Mouse (Mus musculus) midbrain, embryonic 11.5 days (tissue): Measurements from ENCODE around the gene P3h4. TPM values are rescaled to one million over a fixed set of nuclear protein-coding genes. Genes with fewer than 3 reads are reported as not detected.

ENCODE experiments used
- ATAC-seq: fragments of 200-750 bp; cut with Nextera tagmentation; 2 replicates; pipeline ENCODE4 v1.8.0; 2017; ENCODE audit warnings: moderate TSS enrichment, moderate library complexity; ENCODE audit not compliant: low FRiP score
- DNase-seq: peaks from one replicate; pipeline ENCODE4 v3.0.0; 2015; ENCODE audit warnings: low spot score; ENCODE audit errors: missing footprints
- H3K27ac ChIP-seq: fragments of 300-500 bp; sonication (generic); 2 replicates; pipeline ENCODE4 v1.5.1; 2014; ENCODE audit warnings: low read depth, low read length
- H3K27me3 ChIP-seq: fragments of 300-500 bp; sonication (generic); 2 replicates; pipeline ENCODE4 v1.6.1; 2014; ENCODE audit warnings: mild to moderate bottlenecking, low read length, moderate library complexity, mixed read lengths; ENCODE audit not compliant: control insufficient read depth, insufficient read depth
- H3K36me3 ChIP-seq: fragments of 300-500 bp; sonication (generic); 2 replicates; pipeline ENCODE4 v1.6.1; 2014; ENCODE audit warnings: mild to moderate bottlenecking, low read length, moderate library complexity, mixed read lengths; ENCODE audit not compliant: control insufficient read depth, insufficient read depth
- H3K4me1 ChIP-seq: fragments of 300-500 bp; sonication (generic); 2 replicates; pipeline ENCODE4 v1.6.1; 2014; ENCODE audit warnings: low read length; ENCODE audit not compliant: control insufficient read depth, insufficient read depth
- H3K4me2 ChIP-seq: fragments of 300-500 bp; sonication (generic); 2 replicates; pipeline ENCODE4 v1.6.1; 2014; ENCODE audit warnings: mild to moderate bottlenecking, moderate library complexity
- H3K4me3 ChIP-seq: fragments of 300-500 bp; sonication (generic); 2 replicates; pipeline ENCODE4 v1.5.1; 2014; ENCODE audit warnings: low read depth, low read length
- H3K9ac ChIP-seq: fragments of 300-500 bp; sonication (generic); 2 replicates; pipeline ENCODE4 v1.6.1; 2014; ENCODE audit warnings: low read length
- H3K9me3 ChIP-seq: fragments of 300-500 bp; sonication (generic); 2 replicates; pipeline ENCODE4 v1.6.1; 2016; ENCODE audit warnings: low read length; ENCODE audit not compliant: control insufficient read depth
- WGBS: fragments of 180-500 bp; shearing (Covaris S2); extraction: QIAGEN DNeasy Blood & Tissue Kit; methylation state at CpG from one replicate; pipeline ENCODE4 v1.1.7; 2014; 5-methylcytosine and 5-hydroxymethylcytosine counted together
- polyA plus RNA-seq: library from polyadenylated mRNA; unstranded; fragments of >200 nt; fragmentation: Nextera tagmentation; extraction: Ambion mirVana; gene quantifications from 2 replicates; pipeline ENCODE4 v1.2.1, GENCODE M21; 2014

Gene P3h4
- polyA plus RNA-seq, 1 experiment from 2014 or later = 19.3 TPM

- Histone ChIP-seq H3K4me1 (peaks cover 2% of the 10 kb centered on the region), H3K4me2 (no peak overlapping the region), H3K27me3 (peaks cover 2% of the 10 kb centered on the region; the same call in 1 of the 2 replicates), H3K9me3 (no peaks in the 10 kb centered on the region), H3K4me3 (no peak overlapping the region), H3K9ac (no peak overlapping the region), H3K27ac (no peak overlapping the region), H3K36me3 (no peaks in the 10 kb centered on the region)
- WGBS = 49% methylated on average over 8 of the region's 8 CpGs
- ATAC-seq = no peak
- no peak for DNase-seq
Measured at GRCm38 (mm10) chr11:100389931-100390445, 24.6 kb downstream of the P3h4 start.

GRCm38 (mm10) chr11:100388588-100388987, 26.0 kb downstream of the P3h4 start:
- Histone ChIP-seq H3K4me3 (no peak overlapping the region), H3K4me1 (peaks cover 2% of the 10 kb centered on the region), H3K9me3 (no peaks in the 10 kb centered on the region), H3K4me2 (no peak overlapping the region), H3K36me3 (no peaks in the 10 kb centered on the region), H3K27ac (no peak overlapping the region), H3K27me3 (no peaks in the 10 kb centered on the region), H3K9ac (no peak overlapping the region)
- WGBS = 83% methylated on average over 6 of the region's 6 CpGs
- DNase-seq (no peak), ATAC-seq (no peak)

- Histone ChIP-seq H3K27me3 (no peaks in the 10 kb centered on the region), H3K27ac (no peak overlapping the region), H3K36me3 (no peaks in the 10 kb centered on the region), H3K9me3 (no peaks in the 10 kb centered on the region), H3K4me2 (no peak overlapping the region), H3K4me3 (no peak overlapping the region), H3K4me1 (peaks cover 2% of the 10 kb centered on the region), H3K9ac (no peak overlapping the region)
- ATAC-seq (no peak), DNase-seq (no peak)
- WGBS = 66% methylated on average over 14 of the region's 14 CpGs
Measured at GRCm38 (mm10) chr11:100387589-100388375, 26.9 kb downstream of the P3h4 start.

GRCm38 (mm10) chr11:100387111-100387510, 27.5 kb downstream of the P3h4 start:
- ATAC-seq (no peak), DNase-seq (no peak)
- H3K4me2 ChIP-seq = no peak overlapping the region

GRCm38 (mm10) chr11:100386586-100386985, 28.1 kb downstream of the P3h4 start:
- Histone ChIP-seq H3K27ac (no peak overlapping the region), H3K27me3 (no peaks in the 10 kb centered on the region), H3K4me3 (no peak overlapping the region), H3K4me1 (peaks cover 2% of the 10 kb centered on the region), H3K9ac (no peak overlapping the region), H3K9me3 (no peaks in the 10 kb centered on the region), H3K4me2 (no peak overlapping the region), H3K36me3 (no peaks in the 10 kb centered on the region)
- 47% methylated on average over 5 of the region's 5 CpGs for WGBS
- ATAC-seq (no peak), DNase-seq (no peak)

More at GRCm38 (mm10) chr11:100387111-100387510, 27.5 kb downstream of the P3h4 start:
- Histone ChIP-seq H3K27ac (no peak overlapping the region), H3K4me3 (no peak overlapping the region), H3K4me1 (peaks cover 2% of the 10 kb centered on the region), H3K9ac (no peak overlapping the region), H3K36me3 (no peaks in the 10 kb centered on the region), H3K9me3 (no peaks in the 10 kb centered on the region), H3K27me3 (no peaks in the 10 kb centered on the region)
- WGBS = 90% methylated on average over 6 of the region's 6 CpGs

GRCm38 (mm10) chr11:100385016-100385415, 29.6 kb downstream of the P3h4 start:
- Histone ChIP-seq H3K4me2 (no peak overlapping the region), H3K9ac (no peak overlapping the region), H3K27me3 (no peaks in the 10 kb centered on the region), H3K36me3 (no peaks in the 10 kb centered on the region), H3K4me1 (no peaks in the 10 kb centered on the region), H3K9me3 (no peaks in the 10 kb centered on the region), H3K27ac (no peak overlapping the region), H3K4me3 (no peak overlapping the region)
- ATAC-seq (no peak), DNase-seq (no peak)
- 81% methylated on average over 3 of the region's 3 CpGs for WGBS

GRCm38 (mm10) chr11:100382682-100383081, 32.0 kb downstream of the P3h4 start:
- Histone ChIP-seq H3K9me3 (no peaks in the 10 kb centered on the region), H3K27me3 (no peaks in the 10 kb centered on the region), H3K27ac (no peak overlapping the region), H3K9ac (no peak overlapping the region), H3K36me3 (no peaks in the 10 kb centered on the region), H3K4me2 (no peak overlapping the region), H3K4me3 (no peak overlapping the region), H3K4me1 (no peaks in the 10 kb centered on the region)
- 82% methylated on average over 6 of the region's 6 CpGs for WGBS
- no peak for DNase-seq
- ATAC-seq = no peak

- H3K27ac ChIP-seq = no peak overlapping the region
- 89% methylated on average over 4 of the region's 4 CpGs for WGBS
- no peaks in the 10 kb centered on the region for H3K9me3 ChIP-seq
- H3K9ac ChIP-seq = no peak overlapping the region
- H3K4me2 ChIP-seq = no peak overlapping the region
- DNase-seq (no peak), ATAC-seq (no peak)
- no peaks in the 10 kb centered on the region for H3K4me1 ChIP-seq
- no peaks in the 10 kb centered on the region for H3K27me3 ChIP-seq
- no peaks in the 10 kb centered on the region for H3K36me3 ChIP-seq
- no peak overlapping the region for H3K4me3 ChIP-seq
Measured at GRCm38 (mm10) chr11:100379311-100379710, 35.3 kb downstream of the P3h4 start.

- H3K9me3 ChIP-seq = no peaks in the 10 kb centered on the region
- no peaks in the 10 kb centered on the region for H3K27me3 ChIP-seq
- H3K4me1 ChIP-seq = no peaks in the 10 kb centered on the region
- H3K36me3 ChIP-seq = no peaks in the 10 kb centered on the region
- H3K4me3 ChIP-seq = no peak overlapping the region
- H3K27ac ChIP-seq = no peak overlapping the region
- DNase-seq (no peak), ATAC-seq (no peak)
- H3K4me2 ChIP-seq = no peak overlapping the region
- H3K9ac ChIP-seq = no peak overlapping the region
- WGBS = 85% methylated on average over 5 of the region's 5 CpGs
Measured at GRCm38 (mm10) chr11:100378446-100378845, 36.2 kb downstream of the P3h4 start.
